Mouse (Mus musculus): ENCODE data around the gene Olfr1454. TPM values are rescaled to one million over a fixed set of nuclear protein-coding genes. Genes with fewer than 3 reads are reported as not detected.

Olfr1454 gene
- not detected in 2 replicates for polyA plus RNA-seq (2012; ENCODE audit: low replicate concordance)

DNA sequence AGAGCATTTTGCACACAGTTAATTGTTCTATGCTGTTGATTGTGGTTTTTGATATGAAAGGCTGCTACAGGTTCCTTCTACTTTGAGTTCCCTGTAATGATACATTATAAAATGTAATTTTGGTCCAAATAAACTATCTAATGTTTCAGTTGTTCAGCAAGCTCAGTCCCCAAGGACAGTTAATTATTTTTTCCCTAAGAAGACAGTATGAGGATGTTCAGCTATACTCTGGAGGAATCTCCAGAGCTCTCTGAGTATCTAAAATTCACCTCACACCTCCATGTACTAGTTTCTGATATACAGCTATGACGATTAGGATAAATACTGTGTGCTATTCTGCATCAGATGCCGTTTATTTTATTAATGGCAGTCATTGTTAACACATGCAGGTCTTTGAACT, at the start of gene Olfr1454:
TSS of gene Olfr1454 (plus strand) at position 301 of the 400 bp plus-strand sequence.

DNA sequence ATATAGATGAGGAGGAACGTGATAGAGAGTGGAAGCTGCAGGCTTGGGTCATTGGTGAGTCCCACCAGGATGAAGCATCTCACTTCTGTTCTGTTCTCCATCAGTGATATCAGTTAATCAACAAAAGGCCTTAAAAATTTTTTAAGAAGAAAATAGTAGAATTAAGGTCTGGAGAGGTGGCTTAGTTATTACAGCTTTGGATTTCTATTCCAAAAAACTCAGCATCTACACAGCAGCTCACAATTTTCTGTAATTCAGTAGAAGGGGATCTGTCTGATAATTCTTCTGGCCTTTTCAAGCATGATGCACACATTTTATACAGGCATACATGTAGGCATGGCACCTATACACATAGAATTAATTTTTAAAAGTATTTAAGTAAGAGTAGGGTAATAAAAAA, 32.2 kb upstream of the Olfr1454 start, which contains the start of gene Olfr1453:
TSS of gene Olfr1453 (minus strand) at position 101 of the 400 bp plus-strand sequence.

DNA sequence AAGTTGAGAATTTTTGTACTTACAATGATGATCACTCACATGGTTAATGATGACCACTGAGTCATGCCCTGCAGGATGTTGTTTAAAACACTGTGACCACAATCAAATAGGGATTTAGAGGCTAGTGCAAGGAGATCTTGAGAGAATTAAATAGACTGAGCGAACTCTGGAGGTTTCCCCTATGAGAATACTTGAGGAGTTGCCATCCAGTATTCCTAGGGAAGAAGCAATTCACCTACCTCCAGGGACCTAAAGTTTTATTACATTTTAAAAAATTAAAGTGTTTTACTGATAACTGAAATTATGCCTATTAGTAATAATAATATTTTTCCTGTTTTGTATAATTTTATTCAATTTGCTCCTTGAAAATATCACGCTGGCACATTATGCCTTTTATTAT, 37.4 kb downstream of the Olfr1454 start, which contains the start of gene Olfr1457:
TSS of gene Olfr1457 (minus strand) at position 101 of the 400 bp plus-strand sequence.

DNA sequence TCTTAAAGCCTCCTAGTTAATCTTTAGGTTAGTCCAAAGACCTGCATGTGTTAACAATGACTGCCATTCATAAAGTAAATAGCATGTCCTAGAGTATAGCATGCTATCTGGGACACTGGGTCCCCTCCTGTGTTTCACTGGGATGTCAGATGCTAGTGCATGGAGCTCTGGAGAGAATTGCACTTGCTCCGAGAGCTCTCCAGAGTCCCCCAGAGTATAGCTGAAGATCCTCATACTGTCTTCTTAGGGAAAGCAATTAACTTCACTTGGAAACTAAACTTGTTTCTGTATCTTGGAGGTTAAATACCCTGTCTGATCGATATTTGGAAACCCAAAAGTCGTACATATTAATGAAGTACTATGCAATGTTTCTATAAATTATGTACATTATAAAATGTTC, 46.3 kb downstream of the Olfr1454 start, which contains the start of gene Olfr1458:
TSS of gene Olfr1458 (minus strand) at position 101 of the 400 bp plus-strand sequence.

Other genes with a start within 250 kb of the Olfr1454 start
- not detected in 2 replicates for gene Gm5244, start 213.9 kb upstream of the Olfr1454 start, polyA plus RNA-seq (2012; ENCODE audit: low replicate concordance)
- 0.10 TPM in 1 of 2 replicates, not detected in the other for gene Olfr1444, start 203.3 kb upstream of the Olfr1454 start, polyA plus RNA-seq (2012; ENCODE audit: low replicate concordance)
- gene Olfr1445, start 176.8 kb upstream of the Olfr1454 start, polyA plus RNA-seq (2012; ENCODE audit: low replicate concordance): not detected in 2 replicates
- gene Olfr1446, start 167.1 kb upstream of the Olfr1454 start, polyA plus RNA-seq (2012; ENCODE audit: low replicate concordance): not detected in 2 replicates
- gene Olfr1447, start 156.9 kb upstream of the Olfr1454 start, polyA plus RNA-seq (2012; ENCODE audit: low replicate concordance): not detected in 2 replicates
- gene Olfr1448, start 136.2 kb upstream of the Olfr1454 start, polyA plus RNA-seq (2012; ENCODE audit: low replicate concordance): not detected in 2 replicates
- gene Olfr1449, start 129.8 kb upstream of the Olfr1454 start, polyA plus RNA-seq (2012; ENCODE audit: low replicate concordance): not detected in 2 replicates
- gene Olfr1450, start 110.4 kb upstream of the Olfr1454 start, polyA plus RNA-seq (2012; ENCODE audit: low replicate concordance): not detected in 2 replicates
- gene Olfr1451, start 65.6 kb upstream of the Olfr1454 start, polyA plus RNA-seq (2012; ENCODE audit: low replicate concordance): not detected in 2 replicates
- gene Olfr1453, start 32.3 kb upstream of the Olfr1454 start, polyA plus RNA-seq (2012; ENCODE audit: low replicate concordance): not detected in 2 replicates
- not detected in 2 replicates for gene Olfr1457, start 37.3 kb downstream of the Olfr1454 start, polyA plus RNA-seq (2012; ENCODE audit: low replicate concordance)
- gene Olfr1458, start 46.2 kb downstream of the Olfr1454 start, polyA plus RNA-seq (2012; ENCODE audit: low replicate concordance): not detected in 2 replicates
- gene Olfr1459, start 88.9 kb downstream of the Olfr1454 start, polyA plus RNA-seq (2012; ENCODE audit: low replicate concordance): not detected in 2 replicates
- gene Olfr1461, start 102.4 kb downstream of the Olfr1454 start, polyA plus RNA-seq (2012; ENCODE audit: low replicate concordance): not detected in 2 replicates
- not detected in 2 replicates for gene Olfr1462, start 125.1 kb downstream of the Olfr1454 start, polyA plus RNA-seq (2012; ENCODE audit: low replicate concordance)
- not detected in 2 replicates for gene Olfr1463, start 170.7 kb downstream of the Olfr1454 start, polyA plus RNA-seq (2012; ENCODE audit: low replicate concordance)